Mouse (Mus musculus) erythroblast, embryonic 14.5 days (primary cell): ENCODE results near the gene Dop1b.

Experiments
- GATA1 ChIP-seq: IDR thresholded peaks from 2 replicates; pipeline ENCODE4 v1.6.1; 2012; ENCODE audit warnings: low read length, inconsistent platforms, mixed read lengths
- TAL1 ChIP-seq: IDR thresholded peaks from 3 replicates; pipeline ENCODE4 v1.6.1; 2012; ENCODE audit warnings: low read length, inconsistent platforms, mixed read lengths

DNA sequence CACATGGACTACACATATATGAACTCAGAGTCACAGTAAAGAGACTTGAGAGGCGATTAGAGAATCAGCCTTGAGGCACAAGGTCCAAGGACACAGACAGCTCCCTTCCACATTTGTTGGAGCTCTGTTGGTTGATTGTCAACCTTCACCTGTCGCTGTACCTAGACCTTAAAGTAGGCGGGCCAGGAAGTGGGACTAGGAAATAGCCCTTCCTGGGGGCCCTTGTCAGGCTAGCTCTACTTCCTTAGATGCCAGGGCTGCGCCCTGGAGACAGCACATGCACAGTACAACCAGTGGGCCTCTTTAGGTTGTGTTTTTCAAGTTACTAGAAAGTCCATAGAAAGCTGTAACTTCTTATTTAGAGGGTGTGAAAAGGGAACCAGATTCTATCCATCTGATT, 67.8 kb downstream of the Dop1b start:
- TF ChIP-seq TAL1 (no peak), GATA1 (no peak)
